Mouse (Mus musculus) kidney, embryonic 16.5 days (tissue): ENCODE results near the gene Gm43191. TPM values are rescaled to one million over a fixed set of nuclear protein-coding genes. Genes with fewer than 3 reads are reported as not detected.
"Not testable (repeated sequence)": the region's sequence is repeated elsewhere in the genome, so short reads cannot be mapped to it uniquely, and the experiment has no call there.

Source experiments
- ATAC-seq: fragments of 200-750 bp; cut with Nextera tagmentation; 2 replicates; pipeline ENCODE4 v1.8.0; 2017; ENCODE audit warnings: moderate TSS enrichment; ENCODE audit not compliant: low FRiP score, low TSS enrichment
- H3K27ac ChIP-seq: fragments of 300-500 bp; sonication (generic); 2 replicates; pipeline ENCODE4 v1.5.1; 2014; ENCODE audit warnings: low read length
- H3K27me3 ChIP-seq: fragments of 300-500 bp; sonication (generic); 2 replicates; pipeline ENCODE4 v1.6.1; 2014; ENCODE audit warnings: low read length, control low read depth, mixed read lengths; ENCODE audit not compliant: insufficient read depth
- H3K36me3 ChIP-seq: fragments of 300-500 bp; sonication (generic); 2 replicates; pipeline ENCODE4 v1.6.1; 2014; ENCODE audit warnings: low read length, control low read depth, mixed read lengths; ENCODE audit not compliant: insufficient read depth
- H3K4me1 ChIP-seq: fragments of 300-500 bp; sonication (generic); 2 replicates; pipeline ENCODE4 v1.6.1; 2014; ENCODE audit warnings: low read length, control low read depth, mixed read lengths; ENCODE audit not compliant: insufficient read depth
- H3K4me2 ChIP-seq: fragments of 300-500 bp; sonication (generic); replicated peaks from 2 replicates; pipeline ENCODE4 v1.6.1; 2014; ENCODE audit warnings: low read depth, low read length
- H3K4me3 ChIP-seq: fragments of 300-500 bp; sonication (generic); 2 replicates; pipeline ENCODE4 v1.5.1; 2014; ENCODE audit warnings: mild to moderate bottlenecking, low read length
- H3K9ac ChIP-seq: fragments of 300-500 bp; sonication (generic); replicated peaks from 2 replicates; pipeline ENCODE4 v1.6.1; 2014; ENCODE audit warnings: low read length
- H3K9me3 ChIP-seq: fragments of 300-500 bp; sonication (generic); 2 replicates; pipeline ENCODE4 v1.6.1; 2016; ENCODE audit warnings: low read length, control low read depth
- WGBS: fragments of 180-500 bp; shearing (Covaris S2); extraction: QIAGEN DNeasy Blood & Tissue Kit; methylation state at CpG from one replicate; pipeline ENCODE4 v1.1.7; 2014; 5-methylcytosine and 5-hydroxymethylcytosine counted together
- polyA plus RNA-seq: library from polyadenylated mRNA; unstranded; fragments of >200 nt; fragmentation: Nextera tagmentation; extraction: Ambion mirVana; gene quantifications from 2 replicates; pipeline ENCODE4 v1.2.1, GENCODE M21; 2015

Gene Gm43191
- polyA plus RNA-seq, 1 experiment from 2014 or later: 0.37 TPM

- H3K4me2 ChIP-seq: peak overlapping the region; percentile 93
- H3K4me1 ChIP-seq: peaks cover 15% of the 10 kb centered on the region
- 23% methylated on average over 9 of the region's 9 CpGs for WGBS
- peak overlapping the region; percentile 96 for H3K9ac ChIP-seq
- H3K9me3 ChIP-seq: no peaks in the 10 kb centered on the region
- no peak overlapping the region for H3K27ac ChIP-seq
- peak overlapping the region; percentile 99 for H3K4me3 ChIP-seq
- peak; percentile 49; the same call in 1 of the 2 replicates for ATAC-seq
- no peaks in the 10 kb centered on the region for H3K36me3 ChIP-seq
- no peaks in the 10 kb centered on the region for H3K27me3 ChIP-seq
These were observed 29.9 kb upstream of the Gm43191 start for GRCm38 (mm10) chr3:116710941-116711340.

GRCm38 (mm10) chr3:116705637-116706204 is 24.7 kb upstream of the Gm43191 start:
- H3K36me3 ChIP-seq: no peaks in the 10 kb centered on the region
- H3K9me3 ChIP-seq: no peaks in the 10 kb centered on the region
- no peak overlapping the region for H3K9ac ChIP-seq
- H3K4me3 ChIP-seq: no peak overlapping the region
- WGBS: 88% methylated on average over 1 of the region's 1 CpGs
- no peaks in the 10 kb centered on the region for H3K27me3 ChIP-seq
- ATAC-seq: no peak
- H3K27ac ChIP-seq: no peak overlapping the region
- peaks cover 3% of the 10 kb centered on the region for H3K4me1 ChIP-seq
- no peak overlapping the region for H3K4me2 ChIP-seq

GRCm38 (mm10) chr3:116703835-116704234 is 22.8 kb upstream of the Gm43191 start:
- H3K4me1 ChIP-seq: 0 out of 2 replicates have a peak, but pooled peaks cover 3% of the 10 kb centered on the region
- H3K4me3 ChIP-seq: no peak overlapping the region
- no peaks in the 10 kb centered on the region for H3K36me3 ChIP-seq
- H3K9me3 ChIP-seq: no peaks in the 10 kb centered on the region
- H3K4me2 ChIP-seq: no peak overlapping the region
- no peak overlapping the region for H3K9ac ChIP-seq
- no peak for ATAC-seq
- 90% methylated on average over 5 of the region's 5 CpGs for WGBS
- no peak overlapping the region for H3K27ac ChIP-seq
- H3K27me3 ChIP-seq: no peaks in the 10 kb centered on the region

GRCm38 (mm10) chr3:116702647-116703272 is 21.7 kb upstream of the Gm43191 start:
- H3K9ac ChIP-seq: no peak overlapping the region
- no peaks in the 10 kb centered on the region for H3K9me3 ChIP-seq
- H3K4me2 ChIP-seq: no peak overlapping the region
- WGBS: 81% methylated on average over 1 of the region's 1 CpGs
- no peak overlapping the region for H3K27ac ChIP-seq
- H3K4me1 ChIP-seq: 0 out of 2 replicates have a peak, but pooled peaks cover 3% of the 10 kb centered on the region
- H3K4me3 ChIP-seq: no peak overlapping the region
- no peaks in the 10 kb centered on the region for H3K36me3 ChIP-seq
- H3K27me3 ChIP-seq: no peaks in the 10 kb centered on the region
- ATAC-seq: no peak

- 95% methylated on average over 4 of the region's 4 CpGs for WGBS
- no peaks in the 10 kb centered on the region for H3K36me3 ChIP-seq
- H3K4me3 ChIP-seq: no peak overlapping the region
- no peaks in the 10 kb centered on the region for H3K9me3 ChIP-seq
- no peak for ATAC-seq
- 0 out of 2 replicates have a peak, but pooled peaks cover 3% of the 10 kb centered on the region for H3K4me1 ChIP-seq
- H3K9ac ChIP-seq: no peak overlapping the region
- H3K27me3 ChIP-seq: no peaks in the 10 kb centered on the region
- H3K4me2 ChIP-seq: no peak overlapping the region
- no peak overlapping the region for H3K27ac ChIP-seq
These were observed 20.5 kb upstream of the Gm43191 start for GRCm38 (mm10) chr3:116701601-116702000.

- no peak for ATAC-seq
- Histone ChIP-seq H3K4me2 (no peak overlapping the region), H3K27ac (no peak overlapping the region), H3K9ac (no peak overlapping the region), H3K4me1 (0 out of 2 replicates have a peak, but pooled peaks cover 3% of the 10 kb centered on the region), H3K4me3 (no peak overlapping the region), H3K9me3 (no peaks in the 10 kb centered on the region), H3K36me3 (peaks cover 2% of the 10 kb centered on the region; the same call in 1 of the 2 replicates), H3K27me3 (no peaks in the 10 kb centered on the region)
- 58% methylated on average over 2 of the region's 2 CpGs for WGBS
These were observed 17.7 kb upstream of the Gm43191 start for GRCm38 (mm10) chr3:116698786-116699185.

- H3K4me3 ChIP-seq: no peak overlapping the region
- no peak overlapping the region for H3K9ac ChIP-seq
- no peaks in the 10 kb centered on the region for H3K27me3 ChIP-seq
- 80% methylated on average over 2 of the region's 2 CpGs for WGBS
- peaks cover 6% of the 10 kb centered on the region; the same call in 1 of the 2 replicates for H3K36me3 ChIP-seq
- H3K9me3 ChIP-seq: no peaks in the 10 kb centered on the region
- no peaks in the 10 kb centered on the region for H3K4me1 ChIP-seq
- H3K27ac ChIP-seq: no peak overlapping the region
- H3K4me2 ChIP-seq: no peak overlapping the region
- no peak for ATAC-seq
These were observed 14.6 kb upstream of the Gm43191 start for GRCm38 (mm10) chr3:116695666-116695985.

- Histone ChIP-seq H3K36me3 (peaks cover 6% of the 10 kb centered on the region; the same call in 1 of the 2 replicates), H3K9ac (no peak overlapping the region), H3K4me3 (no peak overlapping the region), H3K4me2 (no peak overlapping the region), H3K9me3 (no peaks in the 10 kb centered on the region), H3K27ac (no peak overlapping the region), H3K27me3 (no peaks in the 10 kb centered on the region), H3K4me1 (no peaks in the 10 kb centered on the region)
- WGBS: 88% methylated on average over 8 of the region's 8 CpGs
- ATAC-seq: no peak
These were observed 14.1 kb upstream of the Gm43191 start for GRCm38 (mm10) chr3:116694955-116695665.

- no peaks in the 10 kb centered on the region for H3K27me3 ChIP-seq
- H3K9me3 ChIP-seq: no peaks in the 10 kb centered on the region
- H3K36me3 ChIP-seq: peaks cover 6% of the 10 kb centered on the region; the same call in 1 of the 2 replicates
- no peak overlapping the region for H3K4me3 ChIP-seq
- H3K27ac ChIP-seq: no peak overlapping the region
- H3K4me1 ChIP-seq: no peaks in the 10 kb centered on the region
- no peak overlapping the region for H3K9ac ChIP-seq
- H3K4me2 ChIP-seq: no peak overlapping the region
- WGBS: 94% methylated on average over 3 of the region's 3 CpGs
- ATAC-seq: no peak
These were observed 13.3 kb upstream of the Gm43191 start for GRCm38 (mm10) chr3:116694312-116694711.

- not testable (repeated sequence) for H3K9me3 ChIP-seq, H3K27me3 ChIP-seq, H3K36me3 ChIP-seq, H3K4me2 ChIP-seq, H3K9ac ChIP-seq, H3K4me3 ChIP-seq, ATAC-seq
- WGBS: 96% methylated on average over 9 of the region's 9 CpGs
- peaks cover 20% of the 10 kb centered on the region for H3K4me1 ChIP-seq
- H3K27ac ChIP-seq: 0 out of 2 replicates have a peak overlapping the region, but pooled peaks have one; percentile 34
These were observed 16.8 kb downstream of the Gm43191 start for GRCm38 (mm10) chr3:116664281-116664680.
